Mouse (Mus musculus) neural tube, embryonic 11.5 days (tissue): Measurements from ENCODE around the gene Mal. TPM values are rescaled to one million over a fixed set of nuclear protein-coding genes. Genes with fewer than 3 reads are reported as not detected.
A peak's percentile ranks its signal among the peaks of the same experiment; 100 is the strongest.
"Not testable (repeated sequence)": the region's sequence is repeated elsewhere in the genome, so short reads cannot be mapped to it uniquely, and the experiment has no call there.

Experiments
- ATAC-seq: fragments of 200-750 bp; cut with Nextera tagmentation; 2 replicates; pipeline ENCODE4 v1.8.0; 2017; ENCODE audit warnings: moderate number of reproducible peaks, mild to moderate bottlenecking, moderate TSS enrichment, moderate library complexity; ENCODE audit not compliant: insufficient read depth, low FRiP score, low TSS enrichment
- DNase-seq: peaks from one replicate; pipeline ENCODE4 v3.0.0-alpha.2; 2015; ENCODE audit warnings: low spot score
- H3K27ac ChIP-seq: fragments of 300-500 bp; sonication (generic); 2 replicates; pipeline ENCODE4 v1.5.1; 2014; ENCODE audit warnings: low read depth, mild to moderate bottlenecking, low read length
- H3K27me3 ChIP-seq: fragments of 300-500 bp; sonication (generic); 2 replicates; pipeline ENCODE4 v1.6.1; 2014; ENCODE audit warnings: mild to moderate bottlenecking, low read length, mixed read lengths; ENCODE audit not compliant: control insufficient read depth, insufficient read depth
- H3K36me3 ChIP-seq: fragments of 300-500 bp; sonication (generic); 2 replicates; pipeline ENCODE4 v1.6.1; 2014; ENCODE audit warnings: mild to moderate bottlenecking, low read length, moderate library complexity, mixed read lengths; ENCODE audit not compliant: control insufficient read depth, insufficient read depth
- H3K4me1 ChIP-seq: fragments of 300-500 bp; sonication (generic); 2 replicates; pipeline ENCODE4 v1.6.1; 2014; ENCODE audit warnings: low read length, mixed read lengths; ENCODE audit not compliant: control insufficient read depth, insufficient read depth
- H3K4me2 ChIP-seq: fragments of 300-500 bp; sonication (generic); 2 replicates; pipeline ENCODE4 v1.6.1; 2014; ENCODE audit warnings: low read depth, mild to moderate bottlenecking, moderate library complexity
- H3K4me3 ChIP-seq: fragments of 300-500 bp; sonication (generic); 2 replicates; pipeline ENCODE4 v1.5.1; 2014; ENCODE audit warnings: low read depth, low read length
- H3K9ac ChIP-seq: fragments of 300-500 bp; sonication (generic); 2 replicates; pipeline ENCODE4 v1.6.1; 2014; ENCODE audit warnings: mild to moderate bottlenecking, low read length
- H3K9me3 ChIP-seq: fragments of 300-500 bp; sonication (generic); 2 replicates; pipeline ENCODE4 v1.6.1; 2016; ENCODE audit warnings: low read length; ENCODE audit not compliant: control insufficient read depth
- WGBS: fragments of 180-500 bp; shearing (Covaris S2); extraction: QIAGEN DNeasy Blood & Tissue Kit; methylation state at CpG from one replicate; pipeline ENCODE4 v1.1.7; 2014; 5-methylcytosine and 5-hydroxymethylcytosine counted together
- polyA plus RNA-seq: library from polyadenylated mRNA; unstranded; fragments of >200 nt; fragmentation: Nextera tagmentation; extraction: Ambion mirVana; gene quantifications from 2 replicates; pipeline ENCODE4 v1.2.1, GENCODE M21; 2014

Gene Mal
- polyA plus RNA-seq, 1 experiment from 2014 or later: 1.2 TPM

GRCm38 (mm10) chr2:127611386-127611785, 45.1 kb downstream of the Mal start:
- 84% methylated on average over 4 of the region's 4 CpGs for WGBS
- H3K36me3 ChIP-seq: no peaks in the 10 kb centered on the region
- H3K4me1 ChIP-seq: 0 out of 2 replicates have a peak, but pooled peaks cover 4% of the 10 kb centered on the region
- H3K27me3 ChIP-seq: no peaks in the 10 kb centered on the region
- H3K9ac ChIP-seq: no peak overlapping the region
- H3K4me3 ChIP-seq: no peak overlapping the region
- no peak overlapping the region for H3K27ac ChIP-seq
- H3K4me2 ChIP-seq: no peak overlapping the region
- ATAC-seq (no peak), DNase-seq (no peak)
- no peaks in the 10 kb centered on the region for H3K9me3 ChIP-seq

- Histone ChIP-seq H3K27me3 (no peaks in the 10 kb centered on the region), H3K4me1 (0 out of 2 replicates have a peak, but pooled peaks cover 4% of the 10 kb centered on the region), H3K9me3 (no peaks in the 10 kb centered on the region), H3K9ac (no peak overlapping the region), H3K36me3 (peaks cover 3% of the 10 kb centered on the region), H3K4me2 (no peak overlapping the region), H3K4me3 (no peak overlapping the region), H3K27ac (no peak overlapping the region)
- DNase-seq (no peak), ATAC-seq (no peak)
- 3% methylated on average over 5 of the region's 5 CpGs for WGBS
These were observed 47.5 kb downstream of the Mal start for GRCm38 (mm10) chr2:127608986-127609385.

- H3K9ac ChIP-seq: no peak overlapping the region
- 0 out of 2 replicates have a peak, but pooled peaks cover 4% of the 10 kb centered on the region for H3K4me1 ChIP-seq
- no peaks in the 10 kb centered on the region for H3K27me3 ChIP-seq
- no peak for ATAC-seq
- no peaks in the 10 kb centered on the region for H3K9me3 ChIP-seq
- no peak for DNase-seq
- H3K27ac ChIP-seq: no peak overlapping the region
- 52% methylated on average over 3 of the region's 3 CpGs for WGBS
- peaks cover 3% of the 10 kb centered on the region for H3K36me3 ChIP-seq
- H3K4me3 ChIP-seq: no peak overlapping the region
- H3K4me2 ChIP-seq: no peak overlapping the region
These were observed 48.3 kb downstream of the Mal start for GRCm38 (mm10) chr2:127608234-127608633.

- no peaks in the 10 kb centered on the region for H3K9me3 ChIP-seq
- peaks cover 6% of the 10 kb centered on the region for H3K36me3 ChIP-seq
- WGBS: 93% methylated on average over 3 of the region's 3 CpGs
- no peak overlapping the region for H3K27ac ChIP-seq
- no peak overlapping the region for H3K4me2 ChIP-seq
- ATAC-seq (no peak), DNase-seq (no peak)
- H3K27me3 ChIP-seq: no peaks in the 10 kb centered on the region
- H3K9ac ChIP-seq: no peak overlapping the region
- H3K4me3 ChIP-seq: no peak overlapping the region
- H3K4me1 ChIP-seq: 0 out of 2 replicates have a peak, but pooled peaks cover 4% of the 10 kb centered on the region
These were observed 51.3 kb downstream of the Mal start for GRCm38 (mm10) chr2:127605203-127605602.

- not testable (repeated sequence) for H3K4me1 ChIP-seq, ATAC-seq, H3K36me3 ChIP-seq, H3K4me2 ChIP-seq, H3K4me3 ChIP-seq, H3K9ac ChIP-seq, H3K9me3 ChIP-seq, DNase-seq, H3K27me3 ChIP-seq, H3K27ac ChIP-seq
- WGBS: 85% methylated on average over 5 of the region's 8 CpGs
These were observed 53.1 kb downstream of the Mal start for GRCm38 (mm10) chr2:127603383-127603782.

- DNase-seq: no peak
- no peak for ATAC-seq
- 76% methylated on average over 4 of the region's 4 CpGs for WGBS
These were observed 65.7 kb downstream of the Mal start for GRCm38 (mm10) chr2:127590840-127591239.

GRCm38 (mm10) chr2:127590204-127590603, 66.3 kb downstream of the Mal start:
- 0 out of 2 replicates have a peak, but pooled peaks cover under 1% of the 10 kb centered on the region for H3K36me3 ChIP-seq
- WGBS: 85% methylated on average over 15 of the region's 15 CpGs
- 0 out of 2 replicates have a peak, but pooled peaks cover 6% of the 10 kb centered on the region for H3K4me1 ChIP-seq
- no peak for ATAC-seq
- no peaks in the 10 kb centered on the region for H3K27me3 ChIP-seq
- H3K4me2 ChIP-seq: no peak overlapping the region
- no peak overlapping the region for H3K27ac ChIP-seq
- H3K9me3 ChIP-seq: no peaks in the 10 kb centered on the region
- no peak overlapping the region for H3K4me3 ChIP-seq
- no peak for DNase-seq
- H3K9ac ChIP-seq: no peak overlapping the region

More at GRCm38 (mm10) chr2:127590840-127591239, 65.7 kb downstream of the Mal start:
- Histone ChIP-seq H3K4me2 (no peak overlapping the region), H3K27ac (no peak overlapping the region), H3K4me3 (no peak overlapping the region), H3K9ac (no peak overlapping the region), H3K36me3 (0 out of 2 replicates have a peak, but pooled peaks cover 2% of the 10 kb centered on the region), H3K9me3 (no peaks in the 10 kb centered on the region), H3K27me3 (no peaks in the 10 kb centered on the region), H3K4me1 (0 out of 2 replicates have a peak, but pooled peaks cover 6% of the 10 kb centered on the region)

- Histone ChIP-seq H3K27me3 (no peaks in the 10 kb centered on the region), H3K4me2 (no peak overlapping the region), H3K27ac (no peak overlapping the region), H3K4me3 (no peak overlapping the region), H3K9me3 (no peaks in the 10 kb centered on the region), H3K9ac (no peak overlapping the region), H3K4me1 (0 out of 2 replicates have a peak, but pooled peaks cover 6% of the 10 kb centered on the region), H3K36me3 (no peaks in the 10 kb centered on the region)
- no peak for DNase-seq
- ATAC-seq: no peak
- WGBS: 92% methylated on average over 9 of the region's 9 CpGs
These were observed 67.6 kb downstream of the Mal start for GRCm38 (mm10) chr2:127588897-127589296.

- ATAC-seq (no peak), DNase-seq (no peak)
- Histone ChIP-seq H3K27me3 (no peaks in the 10 kb centered on the region), H3K9me3 (no peaks in the 10 kb centered on the region), H3K4me3 (peak overlapping the region; percentile 56), H3K9ac (peak overlapping the region; percentile 88), H3K36me3 (no peaks in the 10 kb centered on the region), H3K27ac (no peak overlapping the region), H3K4me1 (0 out of 2 replicates have a peak, but pooled peaks cover 6% of the 10 kb centered on the region), H3K4me2 (peak overlapping the region; percentile 62)
- WGBS: under 1% methylated on average over 22 of the region's 22 CpGs
These were observed 69.0 kb downstream of the Mal start for GRCm38 (mm10) chr2:127587514-127587844.
